Mouse (Mus musculus) thymus, postnatal 0 days (tissue): ENCODE data around the gene Hist2h4. TPM values are rescaled to one million over a fixed set of nuclear protein-coding genes. Genes with fewer than 3 reads are reported as not detected.
"Not testable (repeated sequence)": the region's sequence is repeated elsewhere in the genome, so short reads cannot be mapped to it uniquely, and the experiment has no call there.

ENCODE experiments used
- DNase-seq: peaks from one replicate; pipeline ENCODE4 v3.0.0-alpha.2; 2015; ENCODE audit warnings: low spot score
- polyA plus RNA-seq: library from polyadenylated mRNA; unstranded; fragments of >200 nt; fragmentation: Nextera tagmentation; extraction: Ambion mirVana; gene quantifications from 2 replicates; pipeline ENCODE4 v1.2.1, GENCODE M21; 2015

Gene Hist2h4
- polyA plus RNA-seq, 1 experiment from 2014 or later, result 145 TPM

DNA sequence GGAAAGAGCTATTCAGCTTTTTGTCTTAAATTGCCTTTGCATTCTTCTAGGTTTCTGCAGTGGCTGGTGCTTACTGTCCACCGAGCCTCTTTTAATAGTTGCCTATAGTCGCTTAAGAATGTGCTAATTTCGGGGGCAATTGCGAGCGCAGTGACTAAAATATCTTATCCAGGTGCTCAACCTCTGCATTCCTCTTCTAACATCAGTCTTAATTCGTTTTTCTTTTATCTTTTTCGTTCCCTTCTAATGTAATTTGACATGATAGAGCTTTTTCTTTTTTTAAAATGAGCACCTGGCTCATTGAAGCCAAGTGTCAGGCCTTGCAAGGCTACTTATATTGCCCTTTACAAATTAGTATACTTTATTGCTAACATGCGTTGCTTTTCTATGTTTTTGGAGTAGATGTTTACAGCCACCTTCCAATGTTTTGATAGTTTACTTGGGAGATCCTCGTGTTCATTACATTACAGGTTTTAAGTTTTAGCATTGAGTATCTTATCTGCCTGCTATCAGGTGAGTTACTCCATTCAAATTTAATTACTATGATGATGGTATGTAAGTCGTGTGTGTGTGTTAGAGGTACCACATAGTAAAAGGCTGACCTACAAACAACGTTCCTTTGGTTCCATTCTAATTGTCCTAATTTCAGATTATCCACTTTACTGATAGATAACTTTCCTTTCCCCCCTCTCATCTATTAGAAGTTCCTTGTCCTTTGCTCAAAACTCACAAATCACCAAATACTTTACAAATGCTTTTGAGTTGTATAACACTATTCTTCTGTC, 15.6 kb downstream of the Hist2h4 start:
- peak; percentile 34 for DNase-seq

GRCm38 (mm10) chr3:96246427-96246856, 16.7 kb downstream of the Hist2h4 start, which contains the start of gene Hist2h3c1:
Gene Hist2h3c1, plus strand, starts transcription at chr3:96246685.
- DNase-seq, result not testable (repeated sequence)

- not testable (repeated sequence) for DNase-seq
Measured at GRCm38 (mm10) chr3:96246018-96246417, 17.1 kb downstream of the Hist2h4 start.

DNA sequence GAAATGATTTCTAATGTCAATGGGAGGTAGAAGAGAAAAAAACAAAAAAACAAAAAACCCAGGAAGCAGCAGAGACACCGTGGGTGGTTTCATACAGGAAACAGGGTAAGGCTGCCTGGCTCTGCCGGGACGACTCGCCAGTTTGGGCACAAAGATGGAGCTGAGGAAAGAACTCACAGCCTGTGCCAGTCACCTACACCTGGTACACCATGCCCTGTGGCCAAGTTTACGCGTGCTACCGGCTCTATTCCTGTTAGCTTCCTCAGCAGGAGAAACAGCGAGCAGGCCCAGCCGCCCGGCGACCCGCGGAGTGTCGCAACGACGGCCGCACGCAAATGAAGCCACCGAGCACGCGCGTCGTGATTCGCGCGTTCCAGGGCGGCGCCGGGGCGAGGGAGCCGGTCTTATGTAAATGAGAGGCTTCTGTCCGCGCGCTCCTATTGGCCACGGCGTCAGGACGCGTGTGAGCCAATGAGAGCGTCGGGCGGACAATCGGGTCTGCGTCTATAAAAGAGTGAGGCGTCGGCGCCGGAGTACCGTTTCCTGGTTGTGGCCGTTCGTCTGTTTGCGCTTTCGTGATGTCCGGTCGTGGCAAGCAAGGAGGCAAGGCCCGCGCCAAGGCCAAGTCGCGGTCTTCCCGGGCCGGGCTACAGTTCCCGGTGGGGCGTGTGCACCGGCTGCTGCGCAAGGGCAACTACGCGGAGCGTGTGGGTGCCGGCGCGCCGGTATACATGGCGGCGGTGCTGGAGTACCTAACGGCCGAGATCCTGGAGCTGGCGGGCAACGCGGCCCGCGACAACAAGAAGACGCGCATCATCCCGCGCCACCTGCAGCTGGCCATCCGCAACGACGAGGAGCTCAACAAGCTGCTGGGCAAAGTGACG, 17.9 kb downstream of the Hist2h4 start, which contains the start of gene Hist2h2aa1:
Gene Hist2h2aa1 (plus strand): TSS at position 495 of the 884 bp plus-strand sequence.
- DNase-seq, result peak; percentile 82

DNA sequence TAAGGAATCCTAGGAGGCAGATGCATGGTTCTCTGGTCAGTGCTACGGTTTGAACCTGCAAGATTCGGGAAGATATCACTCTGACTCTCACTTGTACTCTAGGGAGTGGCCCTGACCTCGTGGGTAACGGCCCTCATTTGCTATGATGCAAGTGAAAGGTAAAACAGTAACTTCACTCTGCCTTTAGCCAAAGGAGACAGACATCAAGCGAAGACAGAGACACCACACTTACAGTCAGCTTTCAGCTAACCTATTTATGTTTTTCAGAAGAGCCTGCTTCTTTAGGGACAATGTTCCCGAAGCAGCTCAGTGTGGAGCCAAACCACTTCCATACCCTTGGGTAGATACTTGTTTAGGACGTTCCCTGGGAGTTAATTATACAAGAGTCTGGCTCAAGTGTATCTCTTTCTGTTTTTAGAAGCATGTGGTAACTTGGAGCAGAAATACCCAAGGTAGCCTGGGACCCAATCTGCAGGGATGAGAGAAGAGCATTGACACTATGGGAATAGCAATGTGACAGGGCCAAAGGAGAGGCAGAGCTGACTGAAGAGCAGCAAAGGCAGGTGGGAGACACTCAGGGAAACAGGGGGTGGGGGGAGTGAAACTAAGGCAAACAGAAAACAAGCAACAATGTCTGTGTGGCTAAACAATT, 19.1 kb downstream of the Hist2h4 start:
- no peak for DNase-seq

DNA sequence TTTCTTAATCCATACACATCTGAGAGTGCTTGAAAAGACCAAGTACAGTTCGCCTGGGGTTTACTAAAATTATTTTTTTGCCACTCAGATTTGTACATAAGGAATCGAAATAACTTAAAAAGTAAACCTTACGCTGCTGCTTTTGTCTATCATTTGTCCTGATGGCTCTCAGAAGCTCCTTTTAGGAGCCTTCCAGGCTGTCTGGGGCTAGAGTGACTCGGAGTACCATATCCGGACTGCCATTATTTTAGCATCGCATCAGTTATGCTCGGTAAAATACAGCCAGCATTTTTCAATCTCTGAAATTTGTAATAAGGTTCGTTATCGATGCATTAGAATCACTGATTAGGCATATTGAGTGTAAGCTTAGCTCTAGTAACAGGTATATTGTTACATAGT, 22.3 kb downstream of the Hist2h4 start:
- no peak for DNase-seq

DNA sequence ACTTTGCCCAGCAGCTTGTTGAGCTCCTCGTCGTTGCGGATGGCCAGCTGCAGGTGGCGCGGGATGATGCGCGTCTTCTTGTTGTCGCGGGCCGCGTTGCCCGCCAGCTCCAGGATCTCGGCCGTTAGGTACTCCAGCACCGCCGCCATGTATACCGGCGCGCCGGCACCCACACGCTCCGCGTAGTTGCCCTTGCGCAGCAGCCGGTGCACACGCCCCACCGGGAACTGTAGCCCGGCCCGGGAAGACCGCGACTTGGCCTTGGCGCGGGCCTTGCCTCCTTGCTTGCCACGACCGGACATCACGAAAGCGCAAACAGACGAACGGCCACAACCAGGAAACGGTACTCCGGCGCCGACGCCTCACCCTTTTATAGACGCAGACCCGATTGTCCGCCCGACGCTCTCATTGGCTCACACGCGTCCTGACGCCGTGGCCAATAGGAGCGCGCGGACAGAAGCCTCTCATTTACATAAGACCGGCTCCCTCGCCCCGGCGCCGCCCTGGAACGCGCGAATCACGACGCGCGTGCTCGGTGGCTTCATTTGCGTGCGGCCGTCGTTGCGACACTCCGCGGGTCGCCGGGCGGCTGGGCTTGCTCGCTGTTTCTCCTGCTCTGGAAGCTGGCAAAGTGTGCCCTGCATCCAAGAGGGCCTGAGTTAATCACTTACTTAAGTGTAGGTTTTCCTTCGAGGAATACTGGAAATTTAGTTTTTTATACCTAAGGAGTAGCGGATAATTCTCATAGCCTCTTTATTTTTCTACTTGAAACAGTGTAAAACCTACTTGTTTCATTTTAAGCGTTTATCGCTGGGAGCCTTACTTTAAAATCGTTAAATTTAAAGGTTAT, 22.9 kb downstream of the Hist2h4 start, which contains the start of gene Hist2h2aa2:
Gene Hist2h2aa2 (minus strand): TSS at position 328 of the 850 bp plus-strand sequence.
- DNase-seq, result peak; percentile 63

GRCm38 (mm10) chr3:96238954-96239793, 23.9 kb downstream of the Hist2h4 start, which contains the start of gene Hist2h3c2:
Gene Hist2h3c2, minus strand, starts transcription at chr3:96239127.
- not testable (repeated sequence) for DNase-seq

DNA sequence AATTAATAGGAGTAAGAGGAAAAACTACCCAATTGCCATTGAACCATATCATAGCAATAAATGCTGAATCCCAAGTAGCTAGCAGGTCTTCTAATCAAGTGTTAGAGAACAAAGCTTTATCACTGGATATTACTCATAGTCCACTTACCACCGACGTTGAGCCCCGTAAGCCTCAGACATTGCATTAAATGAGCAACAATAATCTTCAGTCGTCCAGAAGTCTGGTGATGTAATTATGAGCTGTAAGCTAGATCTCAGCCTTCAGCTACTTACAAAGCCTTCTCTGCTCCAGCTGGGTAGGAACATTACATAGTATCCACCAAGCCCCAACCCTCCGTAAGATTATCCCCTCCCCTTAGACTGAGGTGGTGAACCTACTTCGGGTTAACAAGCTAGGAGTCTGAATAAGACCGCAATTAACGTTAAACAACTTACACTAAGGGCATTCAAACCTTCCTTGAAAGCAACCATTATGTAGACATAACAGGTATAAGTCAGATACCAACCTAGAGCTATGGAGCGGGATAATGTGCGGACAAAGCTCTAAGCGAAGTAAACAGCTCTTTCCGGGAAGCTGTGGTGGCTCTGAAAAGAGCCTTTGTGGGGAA, 25.1 kb downstream of the Hist2h4 start:
- DNase-seq, result peak; percentile 51

DNA sequence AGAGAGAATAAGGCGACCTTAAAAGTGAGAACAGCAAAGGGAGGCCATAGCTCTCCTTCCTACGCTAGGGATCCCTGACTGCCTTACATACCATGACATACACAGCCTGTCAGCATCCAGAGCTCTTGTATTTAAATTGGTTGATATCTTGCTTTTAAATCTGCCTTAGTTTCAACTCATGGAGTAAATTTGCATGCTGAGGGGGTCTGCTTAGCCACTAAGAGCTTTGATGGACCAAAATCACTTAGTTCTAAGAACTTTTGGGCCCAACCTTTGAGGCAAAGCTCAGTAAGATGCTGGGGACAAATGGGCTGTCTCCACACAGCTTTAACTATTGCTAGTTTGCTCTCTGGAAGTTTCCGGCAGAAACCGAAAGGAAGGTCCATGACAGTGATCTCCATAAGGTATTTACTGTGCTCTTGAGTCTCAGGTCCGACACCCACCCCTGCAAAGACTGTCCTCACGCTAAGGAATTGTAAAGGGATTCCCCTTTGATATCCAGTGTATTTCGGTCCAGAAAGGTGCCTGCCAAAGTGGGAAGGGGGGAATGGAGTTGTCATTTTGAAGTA, 25.7 kb downstream of the Hist2h4 start:
- peak; percentile 31 for DNase-seq

DNA sequence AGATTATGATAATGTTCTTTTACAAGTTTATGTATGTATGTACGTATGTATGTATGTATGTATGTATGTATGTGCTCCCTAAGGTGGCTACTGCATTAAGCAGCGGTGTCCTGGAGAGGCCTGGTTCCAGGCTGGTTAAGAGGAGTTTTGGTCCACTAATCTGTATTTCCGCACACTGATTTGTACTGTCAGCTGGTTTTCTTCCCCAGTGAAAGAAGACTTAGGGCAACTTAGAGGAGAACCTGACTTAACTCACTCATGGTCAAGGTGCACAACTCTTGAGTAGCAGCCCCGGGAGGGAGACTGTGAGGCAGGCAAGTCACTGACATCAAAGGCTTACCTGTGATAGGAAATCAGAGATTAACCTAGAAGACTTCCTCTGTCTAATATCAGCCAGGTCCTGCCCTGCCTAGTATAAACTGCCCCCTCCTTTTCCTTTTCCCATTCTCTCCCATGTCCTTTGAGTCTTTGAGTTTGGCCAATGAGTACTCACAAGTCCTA, 26.2 kb downstream of the Hist2h4 start:
- no peak for DNase-seq

- no peak for DNase-seq
Measured at GRCm38 (mm10) chr3:96235836-96236235, 27.3 kb downstream of the Hist2h4 start.

- peak; percentile 33 for DNase-seq
Measured at GRCm38 (mm10) chr3:96234914-96235313, 28.2 kb downstream of the Hist2h4 start.

DNA sequence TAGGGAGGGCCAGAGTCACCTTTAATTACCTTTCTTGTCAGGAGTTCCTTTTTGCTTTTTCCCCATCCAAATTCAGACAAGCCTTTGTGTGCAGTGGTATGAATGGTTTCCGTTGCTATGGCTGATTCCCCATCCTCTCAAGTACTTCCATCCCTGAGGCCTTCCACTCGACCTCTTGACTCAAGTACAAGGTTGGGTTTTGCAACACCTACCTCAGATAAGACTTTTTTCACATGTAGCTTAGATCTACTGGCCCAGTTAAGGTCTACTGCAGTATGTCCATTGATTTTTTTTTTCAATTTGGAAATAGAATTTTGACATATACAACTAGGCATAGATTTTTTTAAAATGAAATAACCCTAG, 31.4 kb downstream of the Hist2h4 start:
- DNase-seq, result no peak

DNA sequence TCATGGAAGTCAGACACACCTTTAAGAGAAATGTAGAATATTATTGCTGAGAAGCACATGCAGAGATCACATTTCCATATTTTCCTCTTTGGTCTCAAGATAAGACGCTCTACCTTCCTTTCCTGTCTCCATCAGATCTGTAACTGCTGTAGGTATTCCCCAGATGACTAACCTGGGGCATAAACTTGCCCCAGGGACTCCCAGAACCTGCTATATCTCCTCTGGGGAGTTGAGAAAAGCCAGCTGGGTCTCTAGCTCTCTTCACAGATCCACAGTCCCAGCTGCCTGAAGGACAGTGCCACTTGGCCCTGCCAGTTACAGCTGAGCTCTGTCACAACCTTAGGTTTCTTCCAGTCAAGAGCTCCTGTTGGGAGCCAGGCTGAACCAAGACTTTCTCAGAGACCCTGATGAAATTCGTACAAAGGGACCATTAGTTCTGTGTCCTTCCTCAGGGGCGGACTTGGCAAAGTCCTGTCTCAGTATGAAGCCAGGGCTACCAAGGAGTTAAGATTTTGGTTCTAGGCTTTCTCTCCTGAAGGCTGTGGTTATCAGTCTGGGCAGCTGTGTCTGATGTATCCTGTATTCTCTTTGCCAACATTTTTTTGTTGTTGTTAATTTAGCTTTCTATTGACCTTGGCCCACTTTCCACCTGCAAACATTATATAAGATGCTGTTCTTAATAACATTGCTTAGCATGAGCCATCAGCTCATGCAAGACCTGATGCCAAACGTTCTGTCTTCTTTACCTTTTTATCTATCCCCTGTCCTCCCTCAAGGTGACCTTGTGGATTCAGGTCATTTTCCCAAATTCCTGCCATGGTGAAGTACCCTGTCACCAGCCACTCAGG, 32.0 kb downstream of the Hist2h4 start:
- no peak for DNase-seq

DNA sequence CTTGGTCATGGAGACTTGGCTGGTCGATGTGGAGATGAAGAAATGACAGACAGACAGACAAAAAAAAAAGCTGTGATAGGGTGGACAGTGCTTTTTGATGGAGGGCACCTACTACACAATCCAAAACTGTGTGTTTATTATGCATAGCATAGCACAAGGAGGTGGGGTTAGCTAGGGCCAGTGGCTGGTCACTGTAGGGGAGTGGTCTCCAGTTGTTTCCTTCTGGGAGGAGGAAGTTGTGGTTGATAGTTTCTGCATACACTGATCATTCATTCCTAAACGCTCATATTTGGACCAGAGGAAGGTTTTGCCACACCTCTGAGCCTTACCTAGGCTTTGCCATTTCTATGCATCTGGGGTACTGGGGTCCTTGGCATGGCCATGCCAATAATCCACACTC, 32.7 kb downstream of the Hist2h4 start:
- no peak for DNase-seq

DNA sequence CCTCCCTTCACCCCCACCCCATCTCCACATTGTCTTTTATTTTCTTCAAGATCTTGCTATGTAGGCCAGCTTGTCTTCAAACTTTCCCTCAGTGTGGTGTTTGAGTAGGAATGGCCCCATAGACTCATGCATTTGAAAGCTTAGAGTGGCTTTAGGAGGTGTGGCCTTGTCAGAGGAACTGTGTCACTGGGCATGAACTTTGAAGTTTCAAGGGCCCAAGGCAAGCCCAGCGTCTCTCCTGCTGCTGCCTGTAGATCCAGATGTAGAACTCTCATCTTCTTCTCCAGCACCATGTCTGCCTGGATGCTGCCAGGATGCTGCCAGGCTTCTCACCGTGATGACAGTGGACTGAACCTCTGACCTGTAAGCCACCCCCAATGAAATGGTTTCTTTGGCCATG, 34.3 kb downstream of the Hist2h4 start:
- no peak for DNase-seq
